Mouse (Mus musculus): ENCODE data around the gene Ppef1. TPM values are rescaled to one million over a fixed set of nuclear protein-coding genes. Genes with fewer than 3 reads are reported as not detected.
A peak's percentile ranks its signal among the peaks of the same experiment; 100 is the strongest.

Ppef1 gene
- polyA plus RNA-seq, 1 experiment from 2014 or later = not detected

GRCm38 (mm10) chrX:160598055-160598454, 137.5 kb downstream of the Ppef1 start:
- WGBS = 77% methylated on average over 2 of the region's 2 CpGs
- peaks cover 20 to 26% of the 10 kb centered on the region in 2 experiments; a peak in 3 of 4 replicates for H3K4me1 ChIP-seq (ENCODE audit: control insufficient read depth in 2 of 2, insufficient read depth in 2 of 2, low read length in 2 of 2)
- peak overlapping the region; percentile 71 to 77 for H3K27ac ChIP-seq (replicated peaks in 1 of 2; ENCODE audit: control insufficient read depth in 1 of 2, insufficient read depth in 1 of 2, low read depth in 2 of 2, low read length in 2 of 2)
- H3K9ac ChIP-seq (ENCODE audit: low read length) = no peak overlapping the region
- H3K27me3 ChIP-seq (ENCODE audit: control insufficient read depth, insufficient read depth, low read length) = no peaks in the 10 kb centered on the region
- no peak for ATAC-seq (ENCODE audit: insufficient number of reproducible peaks, insufficient read depth, low FRiP score, low read depth)
- H3K9me3 ChIP-seq (ENCODE audit: control insufficient read depth, low read length) = no peaks in the 10 kb centered on the region
- no peak overlapping the region for H3K4me2 ChIP-seq (ENCODE audit: low read length)
- no peaks in the 10 kb centered on the region for H3K36me3 ChIP-seq (ENCODE audit: control insufficient read depth, insufficient read depth, low read length)
- H3K4me3 ChIP-seq (ENCODE audit: control insufficient read depth in 1 of 2, insufficient read depth in 1 of 2, low read depth in 1 of 2, low read length in 2 of 2) = no peak overlapping the region

GRCm38 (mm10) chrX:160592933-160593332, 142.6 kb downstream of the Ppef1 start:
- ATAC-seq (ENCODE audit: insufficient number of reproducible peaks, insufficient read depth, low FRiP score, low read depth) = no peak
- H3K4me3 ChIP-seq (ENCODE audit: control insufficient read depth in 1 of 2, insufficient read depth in 1 of 2, low read depth in 1 of 2, low read length in 2 of 2) = no peak overlapping the region
- H3K27me3 ChIP-seq (ENCODE audit: control insufficient read depth, insufficient read depth, low read length) = no peaks in the 10 kb centered on the region
- H3K4me1 ChIP-seq (ENCODE audit: control insufficient read depth in 2 of 2, insufficient read depth in 2 of 2, low read length in 2 of 2) = peaks cover 4 to 8% of the 10 kb centered on the region in 2 experiments
- no peak overlapping the region for H3K4me2 ChIP-seq (ENCODE audit: low read length)
- no peak overlapping the region for H3K9ac ChIP-seq (ENCODE audit: low read length)
- no peak overlapping the region for H3K27ac ChIP-seq (replicated peaks in 1 of 2; ENCODE audit: control insufficient read depth in 1 of 2, insufficient read depth in 1 of 2, low read depth in 2 of 2, low read length in 2 of 2)
- 0 out of 2 replicates have a peak, but pooled peaks cover 14% of the 10 kb centered on the region for H3K36me3 ChIP-seq (ENCODE audit: control insufficient read depth, insufficient read depth, low read length)
- 71% methylated on average over 6 of the region's 6 CpGs for WGBS
- H3K9me3 ChIP-seq (ENCODE audit: control insufficient read depth, low read length) = no peaks in the 10 kb centered on the region

GRCm38 (mm10) chrX:160590147-160590546, 145.4 kb downstream of the Ppef1 start:
- no peak overlapping the region for H3K4me3 ChIP-seq (ENCODE audit: control insufficient read depth in 1 of 2, insufficient read depth in 1 of 2, low read depth in 1 of 2, low read length in 2 of 2)
- H3K9ac ChIP-seq (ENCODE audit: low read length) = no peak overlapping the region
- no peaks in the 10 kb centered on the region for H3K9me3 ChIP-seq (ENCODE audit: control insufficient read depth, low read length)
- peaks cover 23% of the 10 kb centered on the region; the same call in 1 of the 2 replicates for H3K36me3 ChIP-seq (ENCODE audit: control insufficient read depth, insufficient read depth, low read length)
- no peaks in the 10 kb centered on the region for H3K27me3 ChIP-seq (ENCODE audit: control insufficient read depth, insufficient read depth, low read length)
- H3K27ac ChIP-seq (replicated peaks in 1 of 2; ENCODE audit: control insufficient read depth in 1 of 2, insufficient read depth in 1 of 2, low read depth in 2 of 2, low read length in 2 of 2) = no peak overlapping the region
- peaks cover 12 to 13% of the 10 kb centered on the region in 2 experiments for H3K4me1 ChIP-seq (ENCODE audit: control insufficient read depth in 2 of 2, insufficient read depth in 2 of 2, low read length in 2 of 2)
- no peak for ATAC-seq (ENCODE audit: insufficient number of reproducible peaks, insufficient read depth, low FRiP score, low read depth)
- H3K4me2 ChIP-seq (ENCODE audit: low read length) = no peak overlapping the region
- 86% methylated on average over 7 of the region's 7 CpGs for WGBS

DNA sequence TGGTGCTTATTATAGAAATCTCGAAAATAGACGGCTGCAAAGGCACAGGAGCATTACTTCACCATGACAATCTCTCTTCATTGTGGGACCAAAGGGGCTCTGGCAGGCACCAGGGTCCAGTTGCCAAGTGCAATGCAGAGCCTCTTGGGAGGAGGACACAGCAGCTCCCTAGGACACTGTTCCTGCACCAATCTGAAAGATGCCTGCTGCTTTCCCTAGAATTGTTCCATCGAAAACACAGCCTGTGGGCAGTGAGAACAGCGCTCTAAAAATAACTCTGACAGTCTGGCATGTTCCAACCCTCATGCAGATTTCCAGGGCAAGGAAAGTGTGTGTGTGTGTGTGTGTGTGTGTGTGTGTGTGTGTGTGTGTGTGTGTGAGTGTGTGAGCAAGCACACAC, 147.0 kb downstream of the Ppef1 start:
- no peaks in the 10 kb centered on the region for H3K9me3 ChIP-seq (ENCODE audit: control insufficient read depth, low read length)
- H3K4me1 ChIP-seq (ENCODE audit: control insufficient read depth in 2 of 2, insufficient read depth in 2 of 2, low read length in 2 of 2) = peaks cover 12 to 13% of the 10 kb centered on the region in 2 experiments
- H3K27me3 ChIP-seq (ENCODE audit: control insufficient read depth, insufficient read depth, low read length) = no peaks in the 10 kb centered on the region
- H3K4me2 ChIP-seq (ENCODE audit: low read length) = no peak overlapping the region
- H3K27ac ChIP-seq (replicated peaks in 1 of 2; ENCODE audit: control insufficient read depth in 1 of 2, insufficient read depth in 1 of 2, low read depth in 2 of 2, low read length in 2 of 2) = peak overlapping the region; percentile 85 to 89
- H3K4me3 ChIP-seq (ENCODE audit: control insufficient read depth in 1 of 2, insufficient read depth in 1 of 2, low read depth in 1 of 2, low read length in 2 of 2) = no peak overlapping the region
- peaks cover 28% of the 10 kb centered on the region; the same call in 1 of the 2 replicates for H3K36me3 ChIP-seq (ENCODE audit: control insufficient read depth, insufficient read depth, low read length)
- WGBS = 49% methylated on average over 4 of the region's 4 CpGs
- ATAC-seq (ENCODE audit: insufficient number of reproducible peaks, insufficient read depth, low FRiP score, low read depth) = 0 out of 2 replicates have a peak, but pooled peaks have one; percentile 28
- H3K9ac ChIP-seq (ENCODE audit: low read length) = no peak overlapping the region

DNA sequence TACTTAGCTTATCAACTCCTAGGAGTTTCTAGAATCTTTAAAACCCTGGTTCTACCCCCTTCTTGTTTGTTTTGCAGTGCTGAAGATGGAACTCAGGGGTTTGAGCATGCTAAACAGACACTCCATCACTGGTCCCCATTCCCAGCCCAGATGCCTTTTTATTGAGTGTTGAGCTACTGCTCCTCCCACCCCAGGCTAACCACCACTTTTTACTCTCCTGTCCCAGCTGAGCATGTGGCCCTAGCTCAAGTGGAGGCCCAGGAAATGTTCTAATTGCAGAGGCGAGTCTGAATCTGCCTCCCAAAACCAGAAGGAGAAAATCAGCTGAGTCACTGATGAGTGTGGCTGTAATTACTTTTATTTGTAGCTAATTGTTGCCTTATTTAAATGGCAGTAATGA, 150.5 kb downstream of the Ppef1 start:
- Histone ChIP-seq H3K27me3 (ENCODE audit: control insufficient read depth, insufficient read depth, low read length) (no peaks in the 10 kb centered on the region), H3K9ac (ENCODE audit: low read length) (no peak overlapping the region), H3K4me1 (ENCODE audit: control insufficient read depth in 2 of 2, insufficient read depth in 2 of 2, low read length in 2 of 2) (peaks cover 12 to 13% of the 10 kb centered on the region in 2 experiments), H3K4me2 (ENCODE audit: low read length) (no peak overlapping the region), H3K4me3 (ENCODE audit: control insufficient read depth in 1 of 2, insufficient read depth in 1 of 2, low read depth in 1 of 2, low read length in 2 of 2) (no peak overlapping the region), H3K36me3 (ENCODE audit: control insufficient read depth, insufficient read depth, low read length) (peaks cover 19% of the 10 kb centered on the region; the same call in 1 of the 2 replicates), H3K9me3 (ENCODE audit: control insufficient read depth, low read length) (no peaks in the 10 kb centered on the region), H3K27ac (replicated peaks in 1 of 2; ENCODE audit: control insufficient read depth in 1 of 2, insufficient read depth in 1 of 2, low read depth in 2 of 2, low read length in 2 of 2) (no peak overlapping the region)
- no peak for ATAC-seq (ENCODE audit: insufficient number of reproducible peaks, insufficient read depth, low FRiP score, low read depth)
- WGBS = 68% methylated on average over 1 of the region's 1 CpGs

- Histone ChIP-seq H3K4me2 (ENCODE audit: low read length) (no peak overlapping the region), H3K4me3 (ENCODE audit: control insufficient read depth in 1 of 2, insufficient read depth in 1 of 2, low read depth in 1 of 2, low read length in 2 of 2) (no peak overlapping the region), H3K9ac (ENCODE audit: low read length) (no peak overlapping the region), H3K36me3 (ENCODE audit: control insufficient read depth, insufficient read depth, low read length) (peaks cover 19% of the 10 kb centered on the region; the same call in 1 of the 2 replicates), H3K4me1 (ENCODE audit: control insufficient read depth in 2 of 2, insufficient read depth in 2 of 2, low read length in 2 of 2) (peaks cover 12 to 13% of the 10 kb centered on the region in 2 experiments), H3K27ac (replicated peaks in 1 of 2; ENCODE audit: control insufficient read depth in 1 of 2, insufficient read depth in 1 of 2, low read depth in 2 of 2, low read length in 2 of 2) (no peak overlapping the region), H3K27me3 (ENCODE audit: control insufficient read depth, insufficient read depth, low read length) (no peaks in the 10 kb centered on the region), H3K9me3 (ENCODE audit: control insufficient read depth, low read length) (no peaks in the 10 kb centered on the region)
- no peak for ATAC-seq (ENCODE audit: insufficient number of reproducible peaks, insufficient read depth, low FRiP score, low read depth)
- WGBS = 78% methylated on average over 4 of the region's 4 CpGs
Observed at GRCm38 (mm10) chrX:160584148-160584838, 151.3 kb downstream of the Ppef1 start.

GRCm38 (mm10) chrX:160583589-160583988, 152.0 kb downstream of the Ppef1 start:
- peaks cover 10 to 13% of the 10 kb centered on the region in 2 experiments for H3K4me1 ChIP-seq (ENCODE audit: control insufficient read depth in 2 of 2, insufficient read depth in 2 of 2, low read length in 2 of 2)
- no peaks in the 10 kb centered on the region for H3K27me3 ChIP-seq (ENCODE audit: control insufficient read depth, insufficient read depth, low read length)
- H3K27ac ChIP-seq (replicated peaks in 1 of 2; ENCODE audit: control insufficient read depth in 1 of 2, insufficient read depth in 1 of 2, low read depth in 2 of 2, low read length in 2 of 2) = no peak overlapping the region
- no peak for ATAC-seq (ENCODE audit: insufficient number of reproducible peaks, insufficient read depth, low FRiP score, low read depth)
- H3K9ac ChIP-seq (ENCODE audit: low read length) = no peak overlapping the region
- H3K36me3 ChIP-seq (ENCODE audit: control insufficient read depth, insufficient read depth, low read length) = peaks cover 26% of the 10 kb centered on the region
- no peak overlapping the region for H3K4me2 ChIP-seq (ENCODE audit: low read length)
- 55% methylated on average over 5 of the region's 5 CpGs for WGBS
- no peaks in the 10 kb centered on the region for H3K9me3 ChIP-seq (ENCODE audit: control insufficient read depth, low read length)
- H3K4me3 ChIP-seq (ENCODE audit: control insufficient read depth in 1 of 2, insufficient read depth in 1 of 2, low read depth in 1 of 2, low read length in 2 of 2) = no peak overlapping the region

Measured in heart, embryonic 14.5 days (tissue).